Mouse (Mus musculus): Measurements from ENCODE around the gene Adam17. TPM values are rescaled to one million over a fixed set of nuclear protein-coding genes. Genes with fewer than 3 reads are reported as not detected.
A peak's percentile ranks its signal among the peaks of the same experiment; 100 is the strongest.

Adam17 gene
- total RNA-seq, 2 experiments from 2014 or later: 48.4 to 63.3 TPM

DNA sequence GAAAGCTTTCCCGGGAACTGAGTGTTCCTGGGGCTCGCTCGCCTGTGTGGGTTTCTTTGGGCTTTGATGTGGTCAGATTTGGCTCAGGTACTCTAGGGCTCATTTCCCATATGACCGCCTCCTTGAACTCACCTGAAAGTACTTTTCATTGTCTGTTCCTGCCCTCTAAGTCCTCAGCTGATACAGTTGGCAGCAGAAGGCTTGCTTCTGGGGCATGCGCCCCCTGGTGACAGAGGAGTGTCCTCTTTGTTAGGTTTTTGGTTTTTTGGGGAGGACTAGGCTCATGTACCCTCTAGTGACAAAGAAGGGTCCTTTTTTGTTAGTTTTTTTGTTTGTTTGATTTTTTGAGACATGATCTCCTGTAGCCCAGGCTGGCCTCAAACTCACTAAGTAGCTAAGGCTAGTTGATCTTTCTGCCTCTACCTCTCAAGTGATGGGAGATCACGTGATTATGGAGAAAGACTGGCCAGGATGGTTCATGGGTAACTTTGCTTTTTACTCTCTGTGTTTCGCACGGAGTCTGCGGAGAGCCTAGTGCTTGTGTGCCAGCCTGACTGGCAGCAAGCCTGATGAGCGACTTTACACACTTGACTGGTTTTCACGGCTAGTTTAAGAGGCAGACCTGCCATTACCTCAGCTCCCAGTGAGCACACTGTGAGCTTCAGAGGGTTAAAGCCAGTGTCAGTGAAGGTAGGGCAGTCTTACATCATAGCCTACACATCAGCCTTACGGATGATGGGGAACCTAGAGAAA lies 55.1 kb downstream of the Adam17 start:
- intact Hi-C loops (cut with DNase I): loop anchor here (5.0 kb wide), 1 partner anchor 54 kb away; the partner anchor contains the start of gene Adam17
- peak; percentile 70 to 72 for DNase-seq

DNA sequence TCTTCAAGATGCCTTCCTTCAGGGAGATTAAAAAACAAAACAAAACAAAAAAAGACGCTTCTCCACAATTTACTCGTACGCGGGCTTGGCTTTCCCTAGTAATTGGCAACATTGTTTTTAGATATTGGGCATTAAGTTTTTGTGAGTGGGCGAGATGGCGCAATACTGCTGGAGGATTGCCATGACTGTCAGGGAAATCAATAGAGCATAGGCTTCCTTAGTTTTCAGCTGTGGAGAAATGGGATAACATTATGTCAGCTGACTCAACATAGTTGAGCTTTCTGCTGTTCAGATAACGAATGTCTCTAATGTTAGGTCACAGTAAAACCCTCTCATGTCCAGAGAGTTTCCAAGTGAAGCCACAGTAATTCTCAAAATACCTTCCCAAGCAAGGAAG lies 56.6 kb downstream of the Adam17 start:
- peak; percentile 41 to 58 for DNase-seq
- intact Hi-C loops (cut with DNase I): loop anchor here (5.0 kb wide), 1 partner anchor 55 kb away; the partner anchor contains the start of gene Adam17

DNA sequence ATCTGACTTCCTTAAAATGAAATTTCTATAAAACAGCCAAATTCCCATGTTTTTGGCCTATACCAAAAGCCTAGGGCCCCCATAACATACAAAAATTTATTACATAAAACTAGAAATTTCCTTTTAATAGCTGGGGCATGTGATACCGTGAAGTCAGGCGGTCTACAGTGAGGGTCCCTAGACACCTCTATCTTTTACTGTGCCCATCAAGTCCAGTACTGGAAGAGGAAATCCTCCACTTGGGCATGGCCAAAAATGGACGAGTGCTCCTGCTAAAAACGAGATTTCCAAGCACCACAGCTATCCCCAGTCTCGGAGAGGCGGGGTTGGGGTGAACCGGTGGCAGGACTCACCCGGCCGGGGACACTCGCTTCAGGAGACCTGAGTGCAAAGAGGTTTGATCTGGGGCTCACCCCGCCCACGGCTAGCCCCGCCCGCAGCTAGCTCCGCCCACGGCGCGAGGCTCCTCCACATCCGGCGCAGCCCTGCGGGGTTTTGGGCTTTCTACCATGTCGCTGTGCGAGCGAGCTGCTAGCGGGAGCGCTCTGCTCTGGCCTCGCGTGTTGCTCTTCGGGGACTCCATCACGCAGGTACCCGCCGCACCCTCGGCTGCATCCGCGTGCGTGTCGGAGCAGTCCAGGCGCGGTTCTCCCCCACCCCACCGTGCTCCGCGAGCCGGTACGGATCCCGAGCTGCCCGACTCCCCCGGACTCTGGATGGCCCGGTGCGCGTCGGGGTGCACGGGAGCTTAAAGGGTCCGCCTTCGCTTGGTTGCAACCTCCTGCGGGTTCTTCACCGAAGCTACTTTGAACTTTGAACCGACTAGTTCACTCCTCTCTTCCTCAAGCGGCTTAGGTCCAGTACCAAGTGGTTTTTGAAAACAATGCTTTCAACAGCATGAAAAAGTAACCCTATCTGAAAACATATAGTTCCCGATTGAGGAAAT lies 57.2 kb downstream of the Adam17 start, which contains the start of gene Iah1:
TSS of gene Iah1 (plus strand) at position 467 of the 946 bp plus-strand sequence.
- intact Hi-C loops (cut with DNase I): loop anchor here (5.0 kb wide), 1 partner anchor 56 kb away; the partner anchor contains the start of gene Adam17
- peak; percentile 87 to 88 for DNase-seq

DNA sequence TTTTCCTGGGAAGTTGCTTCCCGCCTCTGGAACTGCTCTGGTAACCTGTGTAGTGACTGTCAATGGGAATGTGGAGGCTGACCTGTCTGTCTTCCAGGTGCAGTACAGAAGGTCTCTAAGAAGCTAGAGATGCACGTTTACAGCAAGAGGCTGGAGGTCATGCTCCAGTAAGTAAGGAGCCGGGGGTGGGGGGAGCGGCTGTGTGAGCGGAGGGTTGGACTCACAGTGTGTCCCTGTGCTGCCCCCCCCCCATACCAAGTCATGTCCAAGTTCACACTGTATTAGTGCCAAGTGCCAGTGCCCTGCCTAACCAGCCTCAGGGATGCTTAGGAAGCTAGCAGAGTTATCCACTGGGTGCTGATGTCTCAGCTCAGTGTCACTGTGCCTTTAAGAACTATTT lies 61.2 kb downstream of the Adam17 start:
- DNase-seq: no peak
- intact Hi-C loops (cut with DNase I): no loop called here

DNA sequence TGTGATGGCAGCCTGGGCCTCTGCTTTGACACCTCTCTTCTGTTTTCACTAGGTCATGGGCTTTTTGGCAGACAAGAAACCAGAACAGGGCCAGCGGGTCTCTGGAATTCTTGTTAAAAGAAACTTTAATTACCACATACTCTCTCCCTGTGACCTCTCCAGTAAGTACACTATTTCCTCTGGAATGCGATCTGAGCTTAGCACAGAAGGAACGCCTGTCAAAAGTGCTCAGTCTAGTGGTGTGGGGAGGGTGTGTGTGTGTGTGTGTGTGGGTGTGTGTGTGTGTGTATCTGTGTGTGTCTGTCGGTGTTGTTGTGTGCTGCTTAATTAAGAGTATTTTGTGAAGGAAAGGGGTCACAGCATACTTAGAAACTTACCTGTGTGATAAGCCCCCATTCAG lies 66.7 kb downstream of the Adam17 start:
- DNase-seq: no peak
- intact Hi-C loops (cut with DNase I): no loop called here

DNA sequence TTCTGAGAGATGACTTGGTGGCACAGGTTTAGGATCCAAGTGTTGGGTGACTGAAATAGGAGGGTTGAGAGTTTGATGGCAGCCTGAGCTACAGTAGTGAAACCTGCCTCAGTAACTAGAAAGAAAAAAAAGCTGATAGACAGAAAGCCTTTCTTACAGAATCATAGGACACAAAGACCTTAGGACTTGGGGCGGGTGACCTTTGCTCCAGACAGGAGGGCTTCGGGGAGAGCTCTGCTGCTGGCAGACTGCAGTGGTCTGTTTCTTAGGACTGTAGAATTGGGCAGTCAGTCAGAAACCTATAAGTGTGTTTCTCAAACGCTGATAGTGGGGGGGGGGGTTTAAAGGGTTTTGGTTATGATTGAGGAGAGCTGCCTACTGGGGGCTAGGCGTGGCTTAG lies 67.7 kb downstream of the Adam17 start:
- DNase-seq: no peak
- intact Hi-C loops (cut with DNase I): no loop called here

DNA sequence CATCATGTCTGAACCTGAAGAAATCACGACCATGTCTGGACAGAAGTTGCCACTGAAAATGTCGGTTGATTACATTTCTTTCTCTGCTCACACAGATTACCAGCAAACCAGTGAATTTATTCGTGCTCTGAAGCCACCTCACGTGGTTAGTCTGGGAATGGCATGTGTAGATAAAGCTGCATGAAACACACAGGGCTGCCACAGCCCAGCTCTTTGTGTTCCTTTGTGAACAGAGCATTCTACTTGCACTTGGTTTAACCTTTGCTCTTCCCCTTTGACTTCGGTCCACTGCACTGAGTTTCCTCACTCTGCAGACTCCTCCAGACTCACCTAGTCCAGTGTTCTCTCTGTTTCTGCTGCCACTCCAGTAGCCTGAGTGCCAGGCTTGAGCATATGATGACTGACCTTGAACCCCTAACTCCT lies 71.1 kb downstream of the Adam17 start:
- intact Hi-C loops (cut with DNase I): no loop called here
- DNase-seq: no peak

DNA sequence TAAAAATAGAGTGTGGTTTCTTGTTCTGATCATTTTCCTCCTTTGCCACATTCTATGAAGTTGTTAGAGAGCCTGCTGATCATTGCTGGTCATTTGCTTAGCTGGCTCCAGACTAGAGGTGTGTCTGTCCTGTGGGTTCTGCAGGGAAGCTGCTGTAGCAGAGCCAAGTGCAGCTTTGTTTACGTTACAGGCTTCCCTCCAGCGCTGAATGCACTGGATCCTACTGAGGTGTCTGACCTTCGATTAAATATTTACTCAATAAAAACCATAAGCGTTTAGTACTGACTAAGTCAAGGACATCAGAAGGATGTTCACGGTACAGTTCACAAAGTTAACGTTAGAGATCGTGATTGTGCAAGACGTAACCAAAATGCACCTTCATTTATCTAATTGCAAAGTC lies 71.5 kb downstream of the Adam17 start:
- intact Hi-C loops (cut with DNase I): no loop called here
- DNase-seq: no peak

DNA sequence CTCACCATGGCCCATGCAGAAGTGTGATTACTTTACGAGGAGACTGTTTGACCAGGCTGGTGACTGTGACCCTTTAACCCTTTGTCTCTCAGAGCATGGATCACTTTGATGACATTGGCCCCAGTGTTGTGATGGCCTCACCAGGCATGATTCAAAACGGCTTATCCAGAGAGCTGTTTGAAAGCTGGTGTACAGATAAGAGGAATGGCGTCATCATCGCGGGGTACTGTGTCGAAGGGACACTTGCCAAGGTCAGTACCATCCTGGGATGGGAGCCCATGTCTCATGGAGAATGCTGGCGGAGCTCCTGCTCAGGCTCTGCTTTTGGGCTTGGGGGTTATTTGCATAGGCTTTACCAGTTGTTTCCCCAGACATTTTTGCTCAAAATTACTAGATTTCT lies 72.1 kb downstream of the Adam17 start:
- intact Hi-C loops (cut with DNase I): no loop called here
- peak; percentile 24 to 25 for DNase-seq

DNA sequence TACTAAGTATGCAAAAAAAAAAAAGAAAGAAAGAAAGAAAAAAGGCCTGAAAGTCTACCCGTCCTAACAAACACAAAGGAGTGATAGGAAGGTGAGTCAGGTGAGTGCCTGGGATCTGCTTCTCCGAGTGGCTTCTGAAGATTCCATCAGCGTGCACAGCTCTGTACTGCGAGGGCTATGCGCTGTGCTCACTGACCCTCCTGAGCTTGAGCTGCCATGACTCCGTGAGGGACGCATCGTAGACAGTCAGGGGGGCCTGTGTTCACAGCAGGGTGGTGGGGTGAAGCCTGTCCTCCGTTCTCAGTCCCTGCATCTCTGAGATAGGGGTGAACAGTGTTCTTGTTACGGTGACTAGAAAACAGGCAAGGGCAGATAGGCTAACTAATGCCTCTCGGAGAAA lies 74.6 kb downstream of the Adam17 start:
- intact Hi-C loops (cut with DNase I): no loop called here
- no peak for DNase-seq

DNA sequence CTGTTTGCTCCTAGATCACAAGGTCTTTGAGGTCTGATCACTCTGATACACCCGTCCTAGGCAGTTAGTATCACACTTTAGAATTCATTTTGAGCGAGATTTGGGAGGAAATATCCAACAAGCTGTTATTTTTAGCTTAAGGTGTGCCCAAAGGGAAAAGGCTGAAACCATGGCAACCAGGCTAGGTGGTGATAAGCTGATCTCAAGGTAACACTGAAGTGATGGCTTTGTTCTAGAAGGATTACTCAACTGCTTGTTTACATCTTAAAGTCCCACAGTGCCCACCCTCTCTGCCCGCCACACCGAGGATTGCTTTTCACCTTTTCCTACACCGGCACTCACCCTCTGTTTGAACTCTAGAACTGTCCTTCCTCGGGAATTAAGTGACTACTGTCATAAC lies 83.8 kb downstream of the Adam17 start:
- intact Hi-C loops (cut with DNase I): loop anchor here (2.0 kb wide), 1 partner anchor 83 kb away; the partner anchor contains the start of gene Adam17
- DNase-seq: no peak

DNA sequence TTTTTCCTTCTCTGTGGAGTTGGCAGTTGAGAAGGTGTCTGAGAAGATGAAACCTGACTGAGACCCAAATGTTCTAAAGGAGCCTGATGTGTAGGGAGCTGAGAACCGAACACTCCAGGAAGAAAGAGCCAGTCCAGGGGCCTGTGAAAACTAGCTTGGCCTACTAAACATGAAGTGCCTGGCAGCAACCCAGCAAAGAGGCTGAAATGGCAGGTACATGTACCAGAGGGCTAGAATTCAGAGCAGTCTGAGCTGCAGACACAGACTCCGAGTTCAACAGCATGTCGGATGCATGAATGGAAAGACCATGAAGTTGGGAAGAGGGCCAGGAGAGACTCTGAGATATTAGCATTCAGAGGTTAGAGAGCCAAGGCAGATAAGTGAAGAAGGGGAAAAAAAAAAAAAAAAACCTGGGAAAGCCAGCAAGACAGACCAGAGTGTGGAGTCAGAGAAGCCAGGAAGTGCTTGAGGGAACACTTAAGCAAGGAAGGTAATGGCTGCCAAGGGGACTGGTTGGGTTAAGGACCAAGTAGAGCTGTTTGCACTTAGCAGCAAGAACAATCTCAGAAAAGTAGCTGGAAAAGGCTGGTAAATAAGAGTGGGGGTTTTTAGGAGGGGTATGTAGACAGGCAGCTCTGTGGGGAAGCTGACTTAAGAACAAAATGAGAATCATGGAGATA lies 84.6 kb downstream of the Adam17 start:
- no peak for DNase-seq
- intact Hi-C loops (cut with DNase I): loop anchor here (2.0 kb wide), 1 partner anchor 84 kb away; the partner anchor contains the start of gene Adam17

DNA sequence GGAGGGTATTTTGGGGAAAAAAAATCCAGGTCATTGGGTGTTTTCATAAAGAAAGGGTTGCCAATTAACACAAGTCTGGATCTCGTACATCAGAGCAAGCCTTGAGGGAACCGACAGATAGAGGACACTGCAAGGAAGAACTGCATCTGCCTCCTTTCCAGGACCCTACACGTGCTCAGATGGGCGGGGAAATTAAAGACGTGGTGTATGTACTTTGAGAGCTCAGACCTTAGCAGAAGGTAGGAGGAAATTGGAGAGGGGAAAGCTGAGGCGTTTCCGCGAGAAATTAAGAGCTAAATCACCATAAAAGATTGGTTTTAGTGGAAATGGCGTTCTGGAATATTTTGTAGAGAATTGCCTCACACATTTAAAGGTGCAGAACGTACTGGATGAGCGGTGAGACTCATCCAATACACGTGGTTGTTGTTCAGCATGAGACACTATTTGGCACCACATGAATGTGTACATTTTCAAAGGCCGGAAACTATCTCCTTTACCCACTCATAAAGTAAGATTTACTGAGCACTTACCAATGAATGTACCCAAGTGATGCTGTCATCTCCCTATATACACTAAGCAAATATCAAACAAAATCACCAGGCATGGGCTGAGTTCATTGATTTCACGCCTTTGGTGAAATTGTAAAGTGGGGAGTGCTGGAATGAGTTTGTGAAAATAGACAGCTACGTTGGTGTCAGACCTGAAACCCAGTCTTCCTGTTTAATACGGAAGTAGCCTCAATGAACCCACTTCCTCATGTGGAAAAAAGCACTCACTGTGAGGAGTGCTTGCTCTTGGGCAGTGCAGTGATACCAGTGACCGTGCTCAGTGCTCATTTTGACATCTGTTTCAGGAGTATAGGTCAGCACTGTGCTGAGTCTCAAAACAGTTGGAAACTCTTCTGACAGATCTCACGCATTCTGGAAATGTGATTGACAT lies 86.5 kb downstream of the Adam17 start:
- DNase-seq: no peak
- intact Hi-C loops (cut with DNase I): no loop called here

DNA sequence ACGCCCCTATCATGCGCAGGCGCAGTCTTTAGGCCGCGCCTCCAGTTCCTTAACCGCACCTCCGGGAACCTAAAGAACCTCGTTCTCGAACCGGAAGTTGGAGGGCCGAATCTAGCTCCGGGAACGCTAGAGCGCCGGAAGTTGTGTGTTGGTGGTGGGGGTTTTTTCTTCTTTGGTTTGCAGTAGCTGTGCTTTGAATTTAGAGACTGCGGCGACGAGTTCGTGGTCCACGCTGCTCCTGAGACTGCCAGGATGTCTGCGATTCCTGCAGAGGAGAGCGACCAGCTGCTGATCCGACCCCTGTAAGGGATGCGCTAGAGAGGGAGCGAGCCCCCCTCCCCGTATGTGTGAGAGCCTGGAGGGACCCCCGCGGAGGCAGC lies 87.2 kb downstream of the Adam17 start, which contains the start of gene Itgb1bp1:
TSS of gene Itgb1bp1 (minus strand) at position 42 of the 380 bp plus-strand sequence.
- intact Hi-C loops (cut with DNase I): no loop called here
- DNase-seq: peak; percentile 99 to 100

DNA sequence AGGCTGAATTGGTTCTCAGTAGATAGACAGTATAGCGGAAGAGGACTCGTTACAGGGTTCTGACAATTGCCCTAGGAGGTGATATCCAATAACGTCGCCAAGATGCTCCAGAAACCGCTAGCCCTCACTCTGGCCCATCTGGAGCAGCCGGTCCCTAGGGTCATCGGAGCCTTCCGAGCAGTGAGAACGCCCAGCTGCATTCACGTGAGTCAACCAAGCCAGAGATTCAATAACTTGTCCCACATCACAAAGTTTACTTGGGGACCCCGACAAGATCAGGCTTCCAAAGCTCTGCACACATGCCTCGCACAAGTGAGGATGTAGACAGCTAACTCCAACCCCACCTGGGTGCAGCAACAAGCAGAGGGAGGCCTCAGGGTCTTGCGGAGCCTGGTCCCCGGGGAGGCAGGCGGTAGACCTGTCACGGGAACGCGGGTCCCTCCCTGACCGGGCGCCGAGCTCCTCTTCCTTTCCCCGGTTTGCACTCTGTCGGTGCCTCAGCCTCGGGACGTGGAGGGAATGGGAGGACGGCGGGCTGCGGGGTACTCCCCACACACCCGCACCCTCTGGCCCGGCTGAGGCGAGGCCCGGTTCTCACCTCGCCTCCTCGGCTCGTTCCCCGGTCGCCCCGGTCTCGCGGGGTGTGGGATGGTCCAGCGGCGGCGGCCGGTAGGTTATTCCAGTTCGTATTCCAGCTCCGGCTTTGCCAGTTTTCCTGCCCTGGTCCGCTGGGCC lies 87.8 kb downstream of the Adam17 start:
- no peak for DNase-seq
- intact Hi-C loops (cut with DNase I): no loop called here

DNA sequence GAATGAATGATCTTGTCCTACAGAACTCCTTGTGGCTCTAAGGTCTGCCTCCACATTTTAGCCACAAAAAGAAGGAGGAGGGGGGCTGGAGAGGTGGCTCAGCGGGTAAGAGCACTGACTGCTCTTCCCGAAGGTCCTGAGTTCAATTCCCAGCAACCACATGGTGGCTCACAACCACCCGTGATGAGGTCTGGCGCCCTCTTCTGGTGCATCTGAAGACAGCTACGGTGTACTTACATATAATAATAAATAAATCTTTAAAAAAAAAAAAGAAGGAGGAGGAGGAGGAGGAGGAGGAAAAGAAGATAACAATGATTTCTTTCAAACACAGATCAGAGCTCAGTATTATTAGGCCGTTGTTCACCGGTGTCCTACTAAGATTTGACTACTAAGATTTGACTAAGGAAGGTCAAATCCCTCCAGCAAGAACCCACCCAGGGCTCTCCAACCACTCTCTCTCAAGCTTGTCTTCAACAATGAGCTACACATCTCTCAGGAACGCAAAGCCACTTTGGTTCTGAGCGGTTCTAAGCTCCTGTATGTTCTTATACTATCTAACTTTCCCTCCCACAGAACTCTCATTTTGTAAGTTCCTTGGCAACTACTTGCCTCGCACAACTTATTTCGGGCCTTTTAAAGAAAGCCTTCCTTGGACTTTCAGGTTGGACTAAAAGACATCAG lies 88.5 kb downstream of the Adam17 start, which contains the start of gene Cpsf3:
TSS of gene Cpsf3 (plus strand) at position 631 of the 681 bp plus-strand sequence.
- intact Hi-C loops (cut with DNase I): no loop called here
- DNase-seq: no peak

DNA sequence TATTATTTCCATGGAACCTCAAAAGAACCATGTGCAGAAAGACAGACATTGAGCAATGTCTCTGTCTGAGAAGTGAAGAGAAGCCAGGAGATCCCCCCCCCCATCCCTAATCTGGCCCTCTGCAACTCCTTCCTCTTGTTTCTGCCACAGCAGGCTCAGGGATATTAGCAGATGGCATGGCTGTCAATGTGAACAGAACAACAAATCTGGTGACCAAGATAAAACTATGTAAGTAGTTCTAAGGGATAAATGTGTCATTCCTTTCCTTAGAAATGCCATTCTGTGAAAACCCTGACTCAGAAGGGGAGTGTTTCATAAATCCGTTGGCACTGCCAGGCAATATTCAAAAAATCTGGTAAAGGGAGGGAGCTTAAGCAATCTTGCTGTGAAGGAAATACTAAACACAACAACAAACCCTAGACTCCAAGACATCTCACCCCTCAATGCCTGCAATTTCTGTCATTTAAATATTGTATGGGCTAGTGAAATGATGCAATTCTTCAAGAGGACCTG lies 96.0 kb downstream of the Adam17 start:
- intact Hi-C loops (cut with DNase I): no loop called here
- DNase-seq: no peak

DNA sequence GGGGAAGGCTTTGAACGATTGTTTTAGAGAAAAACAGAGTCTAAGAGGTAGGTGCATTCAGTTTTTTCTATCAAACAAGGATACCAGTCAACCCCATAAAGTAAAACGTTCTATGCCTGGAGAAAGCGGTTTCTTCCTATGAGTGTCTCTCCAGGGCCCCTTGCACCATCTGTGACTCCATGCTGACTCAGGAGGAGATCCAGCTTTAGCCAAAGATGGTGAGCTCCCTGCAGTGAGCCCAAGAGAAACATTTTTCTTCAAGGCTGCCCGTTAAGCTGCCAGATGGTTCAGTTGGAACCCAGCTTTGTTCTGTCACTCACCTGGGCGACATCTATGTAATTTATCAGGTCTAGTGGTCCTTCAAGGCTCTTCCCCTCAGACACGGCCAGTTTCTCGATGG lies 99.0 kb downstream of the Adam17 start:
- DNase-seq: no peak
- intact Hi-C loops (cut with DNase I): no loop called here
